Mouse (Mus musculus) myocyte (in vitro differentiated cells): ENCODE results near the gene Asna1.

Experiments used
- CEBPB ChIP-seq: IDR thresholded peaks from 2 replicates; pipeline ENCODE4 v1.6.1; 2011; ENCODE audit warnings: mild to moderate bottlenecking, moderate library complexity; ENCODE audit not compliant: poor library complexity, insufficient read depth, severe bottlenecking
- POLR2A ChIP-seq: IDR thresholded peaks from one replicate; pipeline ENCODE4 v1.6.1; 2011; ENCODE audit warnings: low read depth, mild to moderate bottlenecking, control low read depth, moderate library complexity; ENCODE audit not compliant: insufficient read length
- TCF12 ChIP-seq: IDR thresholded peaks from one replicate; pipeline ENCODE4 v1.6.1; 2011; ENCODE audit warnings: mild to moderate bottlenecking, control low read depth; ENCODE audit not compliant: poor library complexity, insufficient read depth, severe bottlenecking

DNA sequence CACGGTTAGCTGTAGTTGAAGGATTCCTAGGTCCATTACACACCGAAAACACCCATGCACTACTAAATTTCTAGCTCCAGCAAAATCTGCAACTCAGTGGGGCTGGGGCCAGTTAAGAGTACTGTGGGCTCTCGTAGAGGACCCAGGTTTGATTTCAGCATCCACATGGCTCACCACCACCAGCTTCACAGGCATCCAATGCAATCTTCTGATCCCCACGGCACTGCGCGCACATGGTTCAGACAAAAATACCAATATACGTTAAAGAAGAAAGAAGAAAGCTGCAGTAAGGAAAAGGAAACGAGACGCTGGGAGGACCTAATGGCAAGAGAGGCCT is 11.3 kb upstream of the Asna1 start:
- TF ChIP-seq TCF12 (no peak), POLR2A (no peak), CEBPB (no peak)
